Mouse (Mus musculus) thymus, adult 2 months (tissue): ENCODE results near the gene Cdkl5. TPM values are rescaled to one million over a fixed set of nuclear protein-coding genes. Genes with fewer than 3 reads are reported as not detected.

ENCODE experiments used
- DNase-seq: peaks from one replicate; pipeline ENCODE4 v3.0.0; 2021
- H3K27ac ChIP-seq: fragments of 200-500 bp; 2 replicates; pipeline ENCODE4 v1.5.1; 2012; ENCODE audit warnings: low read length, control low read depth; ENCODE audit not compliant: control insufficient read depth, insufficient read depth
- H3K27me3 ChIP-seq: fragments of 200-500 bp; 2 replicates; pipeline ENCODE4 v1.6.1; 2012; ENCODE audit warnings: mild to moderate bottlenecking, low read length, moderate library complexity, mixed read lengths; ENCODE audit not compliant: control insufficient read depth, insufficient read depth
- H3K36me3 ChIP-seq: fragments of 200-500 bp; 2 replicates; pipeline ENCODE4 v1.6.1; 2012; ENCODE audit warnings: mild to moderate bottlenecking, low read length, moderate library complexity; ENCODE audit not compliant: control insufficient read depth, insufficient read depth
- H3K4me1 ChIP-seq: fragments of 200-500 bp; replicated peaks from 2 replicates; pipeline ENCODE4 v1.6.1; 2012; ENCODE audit warnings: low read length; ENCODE audit not compliant: control insufficient read depth, insufficient read depth
- H3K4me3 ChIP-seq: fragments of 200-500 bp; 2 replicates; pipeline ENCODE4 v1.5.1; 2012; ENCODE audit warnings: mild to moderate bottlenecking, low read length, control low read depth, moderate library complexity; ENCODE audit not compliant: control insufficient read depth, insufficient read depth
- CTCF ChIP-seq: fragments of 200-500 bp; IDR thresholded peaks from 2 replicates; pipeline ENCODE4 v1.5.1; 2012; ENCODE audit warnings: mild to moderate bottlenecking, control low read depth, low read length, moderate library complexity, borderline replicate concordance; ENCODE audit not compliant: control insufficient read depth, poor library complexity, insufficient read depth; ENCODE audit errors: extremely low read depth
- POLR2A ChIP-seq: fragments of 200-500 bp; IDR thresholded peaks from 2 replicates; pipeline ENCODE4 v1.6.1; 2012; ENCODE audit warnings: mild to moderate bottlenecking, low read length, control low read depth, moderate library complexity; ENCODE audit not compliant: control insufficient read depth, poor library complexity, insufficient read depth; ENCODE audit errors: extremely low read depth
- WGBS: fragments of 180-500 bp; shearing (Covaris S2); methylation state at CpG from one replicate; pipeline ENCODE4 v1.1.7; 2018; 5-methylcytosine and 5-hydroxymethylcytosine counted together
- polyA plus RNA-seq: library from polyadenylated mRNA; depleted of rRNA; stranded (reverse); fragments of >200 nt; gene quantifications from 2 replicates; pipeline ENCODE4 v1.2.3, GENCODE M21; 2012; rRNA removed

Gene Cdkl5
- polyA plus RNA-seq, 1 experiment: 0.98 TPM

- peak; percentile 87 for DNase-seq
- 14% methylated on average over 30 of the region's 30 CpGs for whole genome bisulfite sequencing
- H3K36me3 ChIP-seq: no peaks in the 10 kb centered on the region
- TF ChIP-seq CTCF: no peak
- no peak for TF ChIP-seq POLR2A
- H3K4me3 ChIP-seq: peak overlapping the region; percentile 45
- H3K4me1 ChIP-seq: no peaks in the 10 kb centered on the region
- H3K27ac ChIP-seq: no peak overlapping the region
- H3K27me3 ChIP-seq: no peaks in the 10 kb centered on the region
Measured at GRCm38 (mm10) chrX:160765389-160766232, 228.9 kb downstream of the Cdkl5 start.

- Histone ChIP-seq H3K27ac (no peak overlapping the region), H3K4me3 (no peak overlapping the region), H3K36me3 (no peaks in the 10 kb centered on the region), H3K27me3 (no peaks in the 10 kb centered on the region), H3K4me1 (no peaks in the 10 kb centered on the region)
- TF ChIP-seq CTCF (no peak), POLR2A (no peak)
- DNase-seq: no peak
- WGBS: 76% methylated on average over 8 of the region's 8 CpGs
Measured at GRCm38 (mm10) chrX:160750808-160751207, 243.7 kb downstream of the Cdkl5 start.

- H3K4me1 ChIP-seq: no peaks in the 10 kb centered on the region
- TF ChIP-seq CTCF (no peak), POLR2A (no peak)
- H3K27ac ChIP-seq: no peak overlapping the region
- WGBS: 95% methylated on average over 1 of the region's 1 CpGs
- DNase-seq: no peak
- no peaks in the 10 kb centered on the region for H3K27me3 ChIP-seq
- H3K4me3 ChIP-seq: no peak overlapping the region
- H3K36me3 ChIP-seq: no peaks in the 10 kb centered on the region
Measured at GRCm38 (mm10) chrX:160748653-160749052, 245.9 kb downstream of the Cdkl5 start.

- H3K4me3 ChIP-seq: no peak overlapping the region
- no peaks in the 10 kb centered on the region for H3K27me3 ChIP-seq
- H3K36me3 ChIP-seq: no peaks in the 10 kb centered on the region
- H3K4me1 ChIP-seq: no peaks in the 10 kb centered on the region
- no peak for DNase-seq
- WGBS: 90% methylated on average over 1 of the region's 1 CpGs
- TF ChIP-seq POLR2A (no peak), CTCF (no peak)
- H3K27ac ChIP-seq: no peak overlapping the region
Measured at GRCm38 (mm10) chrX:160745399-160745798, 249.1 kb downstream of the Cdkl5 start.

- no peak for TF ChIP-seq POLR2A
- no peak for TF ChIP-seq CTCF
- no peaks in the 10 kb centered on the region for H3K36me3 ChIP-seq
- WGBS: 92% methylated on average over 5 of the region's 5 CpGs
- no peak within 1 kb of the TSS for H3K27ac ChIP-seq
- DNase-seq: no peak
- no peaks in the 10 kb centered on the region for H3K4me1 ChIP-seq
- H3K4me3 ChIP-seq: no peak within 1 kb of the TSS
- H3K27me3 ChIP-seq: no peaks in the 10 kb centered on the region
Measured at GRCm38 (mm10) chrX:160735650-160736049, 258.9 kb downstream of the Cdkl5 start, which contains the start of gene Ppef1. Gene Ppef1 (minus strand): TSS chrX:160735765.

Other genes starting within 250 kb of the Cdkl5 start
- gene Rs1, start 226.7 kb downstream of the Cdkl5 start, polyA plus RNA-seq: not detected in 2 replicates
- 0.09 and 0.11 TPM in 2 replicates for gene Gja6, start 87.7 kb downstream of the Cdkl5 start, polyA plus RNA-seq
- gene Scml2, start 122.5 kb upstream of the Cdkl5 start, polyA plus RNA-seq: 0.62 and 0.69 TPM in 2 replicates